Mouse (Mus musculus) A20 (cell line): ENCODE results near the gene Fcgr4.

ENCODE experiments used
- DNase-seq: peaks from one replicate; pipeline ENCODE4 v3.0.0-alpha.2; 2011; ENCODE audit warnings: low read depth, low spot score

Fcgr4 gene

DNA sequence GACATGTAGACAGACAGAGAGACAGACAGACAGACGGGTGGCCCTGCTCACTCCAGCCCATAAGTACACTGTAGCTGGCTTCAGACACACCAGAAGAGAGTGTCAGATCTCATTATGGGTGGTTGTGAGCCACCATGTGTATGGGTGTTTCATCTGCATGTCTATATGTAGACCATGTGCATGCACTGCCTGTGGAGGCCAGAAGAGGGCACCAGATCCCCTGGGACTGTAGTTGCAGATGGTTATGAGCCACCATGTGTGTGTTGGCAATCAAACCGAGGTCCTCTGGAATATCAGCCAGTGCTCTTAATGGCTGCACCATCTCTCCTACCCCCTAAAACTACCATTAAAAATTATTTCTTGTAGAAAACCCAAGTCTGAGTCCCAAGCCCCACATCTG, 11.8 kb upstream of the Fcgr4 start:
- peak; percentile 50 for DNase-seq

DNA sequence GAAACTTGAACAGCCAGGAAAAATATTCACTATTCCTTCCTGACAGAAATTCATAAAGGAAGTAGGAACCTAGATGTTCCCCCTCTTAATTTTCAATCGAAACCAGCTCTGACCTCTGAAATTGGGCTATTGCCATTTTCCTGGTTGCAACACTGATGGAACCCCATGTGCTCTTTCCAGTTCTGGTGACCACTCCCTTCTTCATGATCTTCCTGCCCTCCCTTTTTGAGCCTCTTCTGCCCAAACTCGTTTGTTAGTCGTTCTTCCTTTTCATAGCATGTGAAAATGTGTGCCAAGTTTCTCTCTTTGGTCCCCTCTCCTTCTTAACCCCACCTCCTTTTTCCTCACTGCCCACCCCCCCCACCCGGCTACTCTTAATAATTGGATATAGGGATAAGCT, 7.0 kb upstream of the Fcgr4 start:
- DNase-seq: no peak

- DNase-seq: no peak
These were observed 1.9 kb upstream of the Fcgr4 start for GRCm38 (mm10) chr1:171016676-171017356.

DNA sequence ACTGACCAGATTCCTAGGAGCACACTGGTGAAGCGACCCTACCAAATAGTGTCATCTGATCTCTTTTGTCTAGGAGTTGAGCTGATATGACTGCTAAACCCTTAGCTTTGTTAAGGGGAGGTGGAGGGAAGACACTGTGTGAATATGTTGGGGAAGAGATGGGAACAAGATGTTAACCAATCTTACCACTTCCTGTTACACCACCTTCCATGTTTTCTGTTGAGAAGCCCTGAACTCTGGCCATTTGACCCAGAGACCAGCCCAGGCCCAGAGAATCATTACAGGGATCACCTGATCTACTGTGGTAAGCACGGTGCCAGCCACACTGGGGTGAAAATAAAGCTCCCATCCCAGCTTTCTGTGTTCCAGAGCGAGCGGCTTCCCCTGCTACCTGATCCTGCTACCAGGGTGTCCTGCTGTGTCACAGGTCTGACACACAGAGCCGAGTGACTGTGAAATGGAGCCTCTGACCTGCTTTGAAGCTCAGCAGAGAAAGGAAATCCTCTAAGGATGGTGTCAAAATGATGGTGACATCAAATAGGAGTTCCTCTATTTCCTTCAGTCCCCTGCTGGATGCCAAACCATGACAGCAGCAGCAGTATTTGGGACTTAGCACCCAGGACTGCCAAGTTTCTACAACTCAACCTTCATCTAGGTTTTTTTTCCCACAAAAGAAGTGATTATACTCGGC, 1.1 kb upstream of the Fcgr4 start:
- no peak for DNase-seq

- no peak for DNase-seq
These were observed 711 bp downstream of the Fcgr4 start for GRCm38 (mm10) chr1:171019311-171019950.

- DNase-seq: no peak
These were observed 13.0 kb downstream of the Fcgr4 start for GRCm38 (mm10) chr1:171031752-171032151.

- no peak for DNase-seq
These were observed 14.0 kb downstream of the Fcgr4 start for GRCm38 (mm10) chr1:171032691-171033090.

DNA sequence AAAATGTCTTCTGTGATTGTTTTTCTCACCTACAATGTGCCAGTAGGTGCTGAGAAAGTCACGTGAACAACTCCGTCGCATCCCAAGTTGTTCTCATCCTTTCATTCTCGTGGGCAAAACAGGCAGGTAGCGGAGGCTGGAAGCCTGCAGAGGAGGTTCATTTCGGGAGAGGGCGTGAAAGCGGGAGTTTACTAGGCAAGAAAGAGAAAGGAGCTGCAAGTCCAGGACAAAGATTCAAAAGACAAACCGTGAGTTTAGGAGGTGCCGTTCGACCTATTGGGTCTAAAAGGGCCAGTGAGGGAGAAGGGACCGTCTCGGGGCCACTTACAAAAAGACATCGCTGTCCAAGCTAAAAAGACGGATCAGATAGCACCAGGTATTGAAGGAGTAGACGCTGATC, 14.5 kb downstream of the Fcgr4 start:
- DNase-seq: no peak

- peak; percentile 87 for DNase-seq
These were observed 15.0 kb downstream of the Fcgr4 start for GRCm38 (mm10) chr1:171033756-171034155.

- DNase-seq: peak; percentile 87
These were observed 15.5 kb downstream of the Fcgr4 start for GRCm38 (mm10) chr1:171034201-171034600.

GRCm38 (mm10) chr1:171035611-171036010, 16.9 kb downstream of the Fcgr4 start:
- DNase-seq: peak; percentile 79

GRCm38 (mm10) chr1:171036550-171037324, 18.0 kb downstream of the Fcgr4 start:
- DNase-seq: peak; percentile 90

DNA sequence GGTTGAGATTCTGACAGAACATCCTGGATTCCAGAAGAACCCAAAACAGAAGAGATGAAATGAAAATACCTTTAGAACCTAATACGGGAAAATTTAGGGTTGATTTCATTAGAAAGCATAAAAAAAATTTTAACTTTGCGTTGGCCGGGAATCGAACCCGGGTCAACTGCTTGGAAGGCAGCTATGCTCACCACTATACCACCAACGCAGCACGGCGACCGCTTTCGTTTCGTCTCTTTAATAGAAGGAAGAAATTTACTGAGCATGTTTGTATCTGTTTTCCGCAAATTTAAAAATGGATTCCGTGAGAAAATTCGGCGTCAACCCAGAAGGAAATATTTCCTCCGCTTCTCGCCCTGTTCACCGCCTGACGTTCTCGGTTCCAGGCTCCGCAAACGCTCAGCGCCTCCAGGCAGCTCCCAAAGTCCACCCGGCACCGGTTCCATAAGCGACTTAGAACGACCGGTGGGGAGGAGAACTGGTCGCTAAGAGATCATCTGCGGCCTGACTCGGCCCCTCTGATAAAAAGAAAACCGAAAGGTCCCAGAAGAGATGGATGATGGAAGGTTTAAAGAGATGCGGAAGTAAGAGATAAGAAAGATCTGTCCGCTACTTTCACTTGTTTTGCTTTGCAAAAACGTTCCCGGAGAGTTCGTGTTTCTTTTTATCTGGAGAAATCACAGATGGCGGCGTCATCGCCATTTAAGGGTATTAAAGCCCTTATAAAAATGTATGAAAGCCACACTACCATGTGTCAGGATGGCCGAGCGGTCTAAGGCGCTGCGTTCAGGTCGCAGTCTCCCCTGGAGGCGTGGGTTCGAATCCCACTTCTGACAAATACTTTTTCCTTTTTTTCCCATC, 19.4 kb downstream of the Fcgr4 start:
- peak; percentile 93 for DNase-seq

GRCm38 (mm10) chr1:171039135-171039534, 20.4 kb downstream of the Fcgr4 start:
- DNase-seq: no peak

DNA sequence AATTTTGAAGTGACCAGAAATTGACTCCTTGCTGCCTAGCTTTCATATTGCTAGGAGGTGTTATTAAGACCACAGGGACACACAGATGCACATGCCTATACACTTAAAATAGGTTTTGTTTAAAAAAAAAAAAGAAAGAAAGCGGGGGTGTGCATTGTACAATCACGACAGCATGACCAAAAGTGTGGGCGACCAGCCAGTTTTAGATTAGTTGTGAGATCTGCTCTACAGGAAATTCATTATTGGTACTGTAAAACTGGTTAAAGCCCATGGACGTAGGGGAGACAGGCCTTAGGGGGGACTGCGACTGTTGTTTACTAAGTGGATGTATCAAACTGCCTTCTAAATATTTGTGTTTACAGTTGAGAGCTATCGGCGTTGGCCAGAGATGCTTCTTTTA, 21.2 kb downstream of the Fcgr4 start:
- no peak for DNase-seq

GRCm38 (mm10) chr1:171043594-171044153, 25.0 kb downstream of the Fcgr4 start:
- peak; percentile 68 for DNase-seq

DNA sequence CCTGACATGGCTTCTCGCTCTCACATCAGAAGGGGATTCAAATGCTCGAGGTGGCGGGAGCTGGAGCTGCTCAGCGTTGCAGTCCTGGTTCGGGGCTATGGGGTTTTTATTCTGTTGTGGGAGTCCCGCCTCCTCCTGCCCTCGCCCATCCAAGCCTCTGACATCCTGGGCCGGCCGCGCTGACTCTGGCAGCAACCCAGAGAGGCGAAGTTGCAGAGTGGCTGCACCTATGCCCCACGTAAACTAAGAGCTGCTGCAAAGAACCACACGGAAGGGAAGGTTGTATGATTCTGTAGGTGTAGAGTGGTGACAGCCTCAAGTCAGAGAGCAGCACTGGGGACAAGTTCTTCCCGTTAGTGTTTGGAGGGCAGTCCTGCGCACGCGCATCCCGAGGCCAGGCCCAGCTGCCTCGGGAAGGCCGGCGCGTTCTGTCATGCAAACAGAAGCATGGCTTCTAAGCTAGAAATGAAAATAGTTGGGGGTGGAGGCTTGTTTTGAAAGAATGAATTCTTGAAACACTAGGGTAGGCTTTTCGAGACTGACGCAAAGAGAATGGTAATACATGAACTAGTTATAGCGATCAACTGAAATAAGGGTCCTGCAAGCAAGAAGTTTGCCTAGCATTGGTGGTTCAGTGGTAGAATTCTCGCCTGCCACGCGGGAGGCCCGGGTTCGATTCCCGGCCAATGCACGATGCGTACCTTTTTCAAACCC, 25.8 kb downstream of the Fcgr4 start:
- DNase-seq: peak; percentile 95

DNA sequence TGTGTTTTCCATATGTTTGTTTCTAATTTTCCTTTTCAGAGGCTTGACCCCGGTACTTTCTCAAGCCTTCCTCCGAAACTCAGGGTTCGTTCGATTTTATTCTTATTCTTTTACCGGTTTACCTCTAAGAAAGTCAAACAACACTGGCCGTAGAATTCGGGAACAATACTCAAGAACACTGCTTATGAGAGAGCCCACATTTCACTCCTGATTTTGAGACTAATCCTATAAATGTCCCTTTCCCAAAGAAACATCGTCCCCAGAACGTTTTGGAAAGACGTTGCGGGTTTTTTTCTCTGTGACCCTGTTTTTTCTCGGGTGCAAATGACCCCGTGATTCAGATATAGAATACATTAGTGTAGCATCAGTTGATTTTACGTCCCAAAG, 26.4 kb downstream of the Fcgr4 start:
- DNase-seq: peak; percentile 71

DNA sequence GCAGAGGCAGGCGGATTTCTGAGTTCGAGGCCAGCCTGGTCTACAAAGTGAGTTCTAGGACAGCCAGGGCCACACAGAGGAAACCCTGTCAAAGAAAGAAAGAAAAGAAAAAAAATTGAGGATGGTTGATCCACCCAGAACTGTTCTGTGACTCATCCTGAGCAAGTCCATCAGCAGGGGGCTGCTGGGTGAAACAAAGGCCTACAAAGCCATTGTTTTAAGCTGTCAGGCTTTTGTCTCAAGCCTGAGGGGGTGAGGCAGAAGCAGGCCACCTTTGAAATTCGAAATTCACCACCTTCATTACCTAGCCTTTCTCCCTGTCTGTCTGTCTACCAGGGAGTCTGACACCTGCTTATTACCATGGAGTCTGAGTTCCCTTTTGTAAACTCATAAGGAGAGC, 27.8 kb downstream of the Fcgr4 start:
- DNase-seq: no peak

GRCm38 (mm10) chr1:171049263-171049662, 30.5 kb downstream of the Fcgr4 start:
- no peak for DNase-seq
